Mouse (Mus musculus) hindbrain, embryonic 11.5 days (tissue): ENCODE data around the gene Matn1. TPM values are rescaled to one million over a fixed set of nuclear protein-coding genes. Genes with fewer than 3 reads are reported as not detected.

Experiments used
- polyA plus RNA-seq: library from polyadenylated mRNA; unstranded; fragments of >200 nt; fragmentation: Nextera tagmentation; extraction: Ambion mirVana; gene quantifications from 2 replicates; pipeline ENCODE4 v1.2.1, GENCODE M21; 2014

Gene Matn1
- polyA plus RNA-seq, 1 experiment from 2014 or later, result not detected

Other genes with a start within 250 kb of the Matn1 start
- 12.0 and 15.2 TPM in 2 replicates for gene Sdc3, start 151.8 kb upstream of the Matn1 start, polyA plus RNA-seq
- 23.4 and 32.1 TPM in 2 replicates for gene Laptm5, start 31.3 kb upstream of the Matn1 start, polyA plus RNA-seq